Mouse (Mus musculus): Measurements from ENCODE around the gene Cdk8.

Gene Cdk8

DNA sequence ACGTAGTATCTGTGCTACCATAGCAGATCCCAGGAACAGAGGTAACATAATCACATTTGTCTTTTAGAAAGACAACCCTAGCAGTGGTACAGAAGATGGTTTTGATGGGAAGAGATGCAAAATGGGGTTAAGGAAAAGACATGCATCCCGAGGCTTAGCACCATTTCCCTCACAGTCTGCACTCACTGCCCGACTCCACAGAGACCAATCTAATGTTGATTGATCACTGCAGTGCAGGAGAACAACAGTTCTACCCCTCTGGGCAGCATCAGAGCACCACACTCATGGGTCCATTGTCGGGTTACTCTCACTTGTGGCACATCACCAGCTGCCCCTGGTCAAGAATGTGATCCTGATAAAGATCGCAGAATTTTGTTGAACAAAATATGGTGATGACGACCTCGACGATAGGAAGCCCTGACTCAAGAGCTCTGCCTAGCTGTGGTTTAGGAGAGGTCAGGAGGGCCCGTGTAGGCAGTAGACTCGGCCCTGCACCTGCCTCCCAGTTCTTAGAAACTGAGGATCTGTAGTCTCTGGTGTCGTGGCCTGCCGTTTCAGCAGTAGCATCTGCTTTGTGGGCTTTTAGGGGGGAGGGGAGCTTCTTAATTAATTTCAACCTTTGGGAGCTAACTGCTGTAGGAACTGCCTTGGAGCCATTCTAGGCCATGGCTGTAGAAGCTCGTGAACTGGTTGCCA, 51.0 kb downstream of the Cdk8 start:
- DNase-seq: no peak

DNA sequence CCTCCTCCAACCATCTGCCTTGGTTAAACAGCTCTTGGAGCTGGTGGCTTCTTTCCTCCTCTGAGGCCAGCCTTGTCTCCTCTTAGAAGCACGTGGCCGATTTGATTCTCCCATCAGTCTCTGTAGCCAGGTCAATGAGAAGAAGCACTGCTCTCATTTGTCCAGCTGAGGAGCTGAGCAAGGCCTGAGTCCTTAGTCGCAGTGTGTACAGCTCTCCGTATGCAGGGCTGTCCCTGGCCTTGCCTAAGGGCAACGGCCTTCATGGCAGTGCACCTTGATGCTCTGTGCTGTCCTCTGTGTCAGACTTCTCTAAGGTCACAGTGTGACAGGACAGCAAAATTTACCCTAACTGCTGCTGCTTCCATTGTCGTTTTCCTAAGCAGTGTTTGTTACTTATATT, 52.9 kb downstream of the Cdk8 start:
- DNase-seq: no peak

DNA sequence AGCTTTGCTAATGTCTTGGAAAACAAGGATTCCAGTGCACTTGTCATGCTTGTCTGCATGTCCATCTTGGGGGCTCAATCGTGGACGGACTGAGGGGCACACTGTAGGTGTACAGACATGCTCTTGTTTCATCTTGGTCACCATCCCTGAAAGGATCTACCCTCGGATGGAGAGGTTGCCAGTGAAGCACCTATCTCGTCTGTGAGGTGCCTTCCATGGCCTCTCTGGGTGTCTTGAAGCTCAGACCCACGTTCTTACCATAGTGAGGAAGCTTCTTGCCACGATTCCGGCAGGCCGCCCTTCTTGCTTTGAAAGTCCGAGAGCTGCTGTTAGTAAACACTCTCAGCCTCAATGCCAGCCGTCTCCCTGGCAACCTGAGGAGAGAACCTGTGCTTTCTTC, 56.4 kb downstream of the Cdk8 start:
- DNase-seq: no peak

DNA sequence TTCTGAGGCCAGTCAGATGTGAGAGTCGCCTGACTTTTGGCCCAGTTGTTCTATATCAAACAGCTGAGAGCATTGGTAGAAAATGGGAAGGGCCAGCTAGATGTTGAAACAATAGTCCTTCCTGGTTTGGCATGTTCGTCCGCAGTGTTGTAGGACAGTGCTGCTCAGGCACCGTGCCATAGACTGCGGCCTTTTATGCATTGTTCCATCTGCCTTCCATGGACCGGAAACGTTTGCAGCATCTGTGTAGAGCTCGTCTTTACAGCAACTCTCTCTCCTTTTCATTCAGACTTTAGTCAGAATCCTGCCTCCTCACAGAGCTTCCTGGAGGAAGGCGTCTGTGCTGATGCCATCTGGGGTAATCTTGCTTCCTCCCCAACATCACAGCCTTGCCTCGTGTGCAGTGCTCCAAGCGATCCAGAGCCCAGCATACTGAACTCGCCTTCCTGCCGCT, 57.0 kb downstream of the Cdk8 start:
- DNase-seq: no peak

DNA sequence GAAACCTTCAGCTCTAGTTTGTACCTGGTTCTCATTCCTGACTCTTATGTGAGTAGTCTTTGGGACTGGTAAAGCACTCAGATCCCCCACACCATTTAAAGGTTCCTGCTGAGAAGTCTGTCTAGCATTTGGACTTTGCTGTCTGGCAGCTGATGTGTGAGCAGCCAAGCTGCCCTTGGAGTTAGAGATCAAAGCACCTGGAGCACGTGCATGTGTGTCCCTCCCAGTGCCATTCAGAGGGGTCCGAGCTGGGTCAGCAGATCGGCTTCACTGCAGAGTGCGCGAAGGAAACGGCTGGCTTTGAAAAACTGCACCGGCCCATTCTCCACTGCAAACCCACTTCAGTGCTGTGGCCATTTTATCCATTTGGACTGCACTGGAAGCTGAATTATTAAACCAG, 58.9 kb downstream of the Cdk8 start:
- DNase-seq: peak in 1 of 2 experiments; percentile 51

DNA sequence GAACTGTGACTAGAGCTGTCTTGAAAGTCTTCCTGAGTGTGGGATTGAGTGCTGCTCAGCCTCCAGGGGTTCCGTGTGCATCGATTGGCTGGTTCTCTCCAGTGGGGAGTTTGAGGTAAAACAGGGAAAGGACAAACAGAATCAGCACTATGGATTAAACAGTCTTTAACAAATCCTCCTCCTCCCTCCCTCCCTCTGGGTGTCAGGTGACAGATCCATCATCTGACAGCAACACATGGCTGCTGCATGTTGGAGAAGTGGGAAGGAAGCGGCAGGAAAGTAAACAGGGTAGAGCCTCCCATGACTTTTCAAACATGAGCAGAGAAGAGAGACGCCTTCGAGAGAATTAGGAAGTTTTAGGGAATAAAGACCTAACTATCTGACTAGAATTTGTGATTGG, 59.4 kb downstream of the Cdk8 start:
- DNase-seq: no peak

DNA sequence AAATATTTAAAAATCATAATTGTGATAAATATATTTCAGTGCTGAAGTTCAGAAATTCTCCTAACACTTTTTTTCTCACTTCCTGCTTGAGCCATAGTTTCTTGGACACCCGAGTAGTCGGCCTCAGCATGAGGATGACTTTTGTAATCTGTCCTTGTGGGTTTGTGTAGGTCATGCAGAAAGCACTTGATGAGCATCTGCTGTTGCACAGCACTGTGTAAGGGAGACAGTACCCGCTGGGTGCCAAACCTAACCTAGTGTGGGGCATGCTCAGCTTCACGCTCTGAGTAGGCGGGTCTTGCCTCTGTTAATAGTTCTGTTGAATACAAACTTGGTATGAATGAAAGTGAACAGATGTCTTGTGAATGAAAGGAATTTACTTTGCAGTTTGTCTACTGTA, 60.5 kb downstream of the Cdk8 start:
- no peak for DNase-seq

DNA sequence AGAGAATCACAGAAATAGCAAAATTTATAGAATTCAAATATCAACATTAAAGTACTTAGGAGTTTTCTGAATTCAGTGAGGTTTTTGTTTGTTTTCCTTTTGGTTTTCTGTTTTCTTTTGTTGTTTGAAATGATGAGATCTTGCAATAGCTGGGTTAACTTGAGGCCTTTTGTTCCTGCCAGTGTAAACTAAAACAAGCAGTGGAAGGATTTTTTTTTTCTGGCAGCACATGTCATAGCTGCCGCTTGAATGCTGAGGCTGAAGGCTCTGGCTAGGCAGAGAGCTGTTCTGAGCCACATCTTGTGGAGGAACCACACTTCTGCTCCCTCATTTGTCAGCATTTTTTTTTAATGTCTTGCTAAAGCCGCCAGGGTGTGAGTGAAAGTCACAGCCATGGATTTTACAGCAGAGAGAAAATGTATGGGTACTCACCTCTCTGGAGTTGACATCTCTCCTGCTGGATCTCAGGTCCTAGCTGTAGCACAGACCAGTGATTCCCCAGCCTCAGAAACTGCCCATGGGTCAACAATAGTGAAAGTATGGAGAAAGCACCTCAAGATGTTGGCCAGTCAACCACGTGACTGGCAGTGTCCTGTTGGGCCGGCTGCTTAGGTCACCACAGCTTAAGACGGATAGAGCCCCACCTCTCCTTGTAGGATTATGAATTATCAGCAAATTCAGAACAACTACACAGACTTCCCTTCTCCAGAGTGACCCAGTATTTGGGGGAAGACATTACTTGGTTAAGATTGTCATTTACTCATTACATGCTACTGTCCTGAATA, 62.1 kb downstream of the Cdk8 start:
- DNase-seq: no peak

DNA sequence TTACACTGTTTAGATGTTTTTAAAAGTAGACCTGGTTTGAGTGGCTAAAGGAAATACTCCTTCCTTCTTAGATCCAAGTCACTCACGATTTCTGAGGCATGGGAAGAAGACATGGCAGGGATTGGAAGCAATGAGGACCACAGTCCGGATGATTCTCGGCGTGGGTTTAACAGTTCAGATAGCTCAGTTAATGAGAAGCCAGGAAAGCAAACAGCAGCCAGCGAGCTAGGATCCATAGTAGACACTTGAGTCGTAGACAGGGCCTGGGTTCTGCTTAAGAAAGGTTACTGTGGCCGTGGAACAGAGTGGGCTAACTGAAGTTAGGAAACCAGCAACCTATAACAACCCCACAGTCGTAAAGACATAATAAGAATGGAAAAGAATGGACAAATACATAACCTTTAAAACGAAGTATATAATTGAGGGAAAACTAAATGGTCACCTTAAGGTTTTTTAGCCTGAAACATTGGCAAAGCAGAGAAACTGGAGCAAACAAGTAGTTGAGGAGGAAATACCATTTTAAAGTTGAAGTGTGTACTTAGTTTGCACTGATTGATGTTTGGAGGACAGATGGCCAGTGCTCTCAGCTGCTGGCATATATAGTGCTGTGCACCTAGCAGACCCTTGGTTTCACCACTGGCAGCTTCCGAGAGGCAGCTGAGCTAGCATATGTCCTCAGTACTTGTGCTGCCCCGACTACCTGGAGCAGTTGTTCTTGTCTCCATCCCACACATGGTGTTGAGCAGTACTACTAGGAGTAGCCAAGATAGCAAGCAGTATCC, 63.1 kb downstream of the Cdk8 start:
- peak in 1 of 2 experiments; percentile 38 for DNase-seq

DNA sequence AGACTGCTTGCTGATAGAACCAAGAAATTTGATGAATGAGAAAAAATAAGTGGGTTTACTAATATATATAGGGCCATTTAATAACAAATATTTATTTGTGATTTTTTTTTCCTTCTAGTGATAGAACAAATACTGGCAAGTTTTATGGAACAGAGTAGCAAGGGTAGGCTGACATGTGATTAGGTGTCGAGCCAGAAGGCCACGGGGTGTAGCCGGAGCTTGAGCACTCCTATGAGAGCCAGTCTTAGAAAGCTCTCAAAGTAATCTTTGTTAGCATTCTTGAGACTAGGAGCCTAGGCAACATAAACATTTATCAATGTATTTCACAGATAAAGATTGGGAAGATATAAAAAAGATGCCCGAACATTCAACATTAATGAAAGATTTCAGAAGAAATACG, 63.8 kb downstream of the Cdk8 start:
- no peak for DNase-seq

DNA sequence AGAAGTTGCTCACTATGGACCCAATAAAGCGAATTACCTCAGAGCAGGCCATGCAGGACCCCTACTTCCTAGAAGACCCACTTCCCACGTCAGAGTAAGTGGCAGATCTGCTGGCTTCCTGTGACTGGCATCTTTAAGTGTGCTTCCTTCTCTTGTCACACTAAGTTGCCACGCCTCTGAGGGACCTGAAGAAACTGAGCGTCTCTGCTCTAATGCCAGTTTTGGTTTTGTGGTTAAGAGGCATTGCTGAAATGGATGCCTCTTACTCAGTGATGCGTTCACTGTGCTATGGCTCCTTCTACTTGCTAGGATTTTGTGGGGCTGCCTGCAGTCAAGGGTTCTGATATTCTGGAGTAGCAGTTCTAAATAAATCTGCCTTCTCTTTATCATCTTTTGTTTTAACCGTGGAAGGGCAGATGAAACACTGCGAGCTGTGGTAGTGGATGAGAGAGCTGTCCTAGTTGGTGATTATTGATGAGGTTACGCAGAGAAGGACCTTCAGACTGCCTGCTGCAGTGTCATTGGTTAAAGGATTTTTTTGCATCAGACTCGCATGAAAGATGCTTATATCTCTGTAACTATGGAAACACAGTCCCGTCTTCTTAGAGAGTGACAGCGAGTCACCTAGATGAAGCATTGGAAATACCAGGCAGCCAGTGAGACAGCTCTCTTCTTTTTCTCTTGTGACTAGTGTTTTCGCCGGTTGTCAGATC, 67.9 kb downstream of the Cdk8 start:
- DNase-seq: no peak

DNA sequence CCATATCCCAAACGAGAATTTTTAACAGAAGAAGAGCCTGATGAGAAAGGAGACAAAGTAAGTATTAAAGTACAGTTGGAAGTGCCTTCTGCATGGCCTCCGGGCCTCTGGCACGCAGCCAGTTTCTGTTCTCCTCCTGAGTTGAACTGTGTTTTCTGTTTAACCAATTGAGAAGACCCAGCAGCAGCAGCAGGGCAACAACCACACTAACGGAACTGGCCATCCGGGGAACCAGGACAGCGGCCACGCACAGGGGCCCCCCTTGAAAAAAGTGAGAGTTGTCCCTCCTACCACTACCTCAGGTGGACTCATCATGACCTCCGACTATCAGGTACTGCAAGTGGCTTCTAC, 68.5 kb downstream of the Cdk8 start:
- DNase-seq: peak; percentile 70 to 82

DNA sequence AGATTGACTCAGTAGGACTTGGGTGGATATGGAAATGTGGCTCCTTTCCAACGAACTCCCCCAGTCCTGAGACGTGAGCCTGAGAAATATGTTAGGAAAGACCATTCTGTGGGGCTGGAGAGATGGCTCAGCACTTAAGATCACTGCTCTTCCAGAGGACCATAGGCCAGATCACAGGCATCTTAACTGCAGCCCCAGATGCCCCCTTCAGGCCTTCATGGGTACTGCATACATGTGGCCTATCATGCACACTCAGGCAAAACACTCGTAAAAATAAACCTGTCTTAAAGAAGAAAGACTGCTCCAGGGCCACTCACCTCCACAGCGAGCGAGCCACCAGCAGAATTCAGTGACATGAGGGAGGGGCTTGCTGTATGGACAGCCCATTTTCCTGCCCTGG, 72.4 kb downstream of the Cdk8 start:
- peak; percentile 81 to 84 for DNase-seq

DNA sequence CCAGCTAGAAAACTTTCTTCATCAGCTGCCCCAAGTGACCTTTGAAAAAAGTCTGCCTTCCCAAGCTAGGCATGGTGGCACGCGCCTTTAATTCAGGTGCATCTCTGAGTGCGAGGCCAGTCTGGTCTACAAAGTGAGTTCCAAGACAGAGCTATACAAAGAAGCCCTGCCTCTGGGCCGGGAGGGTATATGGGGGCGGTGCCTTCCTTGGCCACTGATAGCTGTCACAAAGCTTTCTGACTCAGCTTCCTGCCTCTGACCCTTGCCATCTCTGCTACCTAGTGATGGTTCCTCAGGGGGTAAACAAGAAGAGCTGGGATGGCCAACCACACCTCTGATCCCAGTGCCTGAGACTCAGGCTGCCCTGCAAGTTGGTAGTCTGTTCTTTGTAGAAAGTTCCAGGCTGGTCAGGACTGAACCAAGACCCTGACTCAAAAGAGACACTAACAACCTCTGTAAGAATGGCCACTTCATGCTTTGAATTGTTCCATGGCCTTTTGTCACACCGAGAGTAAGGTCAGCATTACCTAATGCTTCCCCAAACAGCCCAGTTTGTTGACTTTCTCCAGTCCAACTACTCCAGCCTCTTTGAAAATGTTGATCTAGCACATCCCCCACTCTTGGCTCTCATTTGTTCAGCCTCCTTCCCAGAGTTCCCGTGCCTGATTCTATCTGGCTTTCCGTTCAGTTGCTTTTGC, 76.2 kb downstream of the Cdk8 start:
- no peak for DNase-seq

DNA sequence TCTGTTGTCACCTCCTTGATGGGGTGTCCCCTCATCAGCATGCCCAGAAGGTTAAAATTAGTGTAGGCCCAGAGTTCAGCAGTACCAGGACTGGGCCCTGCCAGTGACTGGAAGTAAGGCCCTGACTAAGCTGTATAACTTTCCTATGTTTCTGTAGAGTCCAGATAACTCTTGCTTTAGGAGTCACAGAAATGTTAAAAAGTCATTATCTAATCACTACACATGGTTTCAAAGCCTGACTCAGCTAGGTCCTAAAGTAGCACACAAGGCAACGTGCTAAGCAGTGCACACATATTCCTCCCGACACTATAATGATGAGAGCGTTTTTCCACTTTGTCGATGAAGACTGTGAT, 76.7 kb downstream of the Cdk8 start:
- no peak for DNase-seq

DNA sequence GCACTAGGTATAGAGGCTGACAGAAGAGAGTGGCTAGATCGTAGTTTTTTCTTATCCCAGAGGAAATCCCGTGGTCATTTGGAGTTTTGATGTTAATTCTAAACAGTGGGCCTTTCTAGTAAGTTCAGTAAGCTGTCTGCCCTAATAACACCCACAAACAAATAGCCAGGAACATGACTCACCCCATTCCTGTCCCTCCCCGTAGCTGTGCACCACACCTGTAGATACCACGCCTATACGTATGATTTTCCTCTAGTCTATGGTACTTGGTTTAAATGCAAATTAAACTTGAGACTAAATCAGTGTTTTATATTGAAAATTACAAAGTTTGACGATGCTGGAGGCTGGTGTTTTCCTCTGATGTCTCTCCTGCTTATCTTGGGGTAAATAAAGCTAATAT, 83.5 kb downstream of the Cdk8 start:
- DNase-seq: no peak

DNA sequence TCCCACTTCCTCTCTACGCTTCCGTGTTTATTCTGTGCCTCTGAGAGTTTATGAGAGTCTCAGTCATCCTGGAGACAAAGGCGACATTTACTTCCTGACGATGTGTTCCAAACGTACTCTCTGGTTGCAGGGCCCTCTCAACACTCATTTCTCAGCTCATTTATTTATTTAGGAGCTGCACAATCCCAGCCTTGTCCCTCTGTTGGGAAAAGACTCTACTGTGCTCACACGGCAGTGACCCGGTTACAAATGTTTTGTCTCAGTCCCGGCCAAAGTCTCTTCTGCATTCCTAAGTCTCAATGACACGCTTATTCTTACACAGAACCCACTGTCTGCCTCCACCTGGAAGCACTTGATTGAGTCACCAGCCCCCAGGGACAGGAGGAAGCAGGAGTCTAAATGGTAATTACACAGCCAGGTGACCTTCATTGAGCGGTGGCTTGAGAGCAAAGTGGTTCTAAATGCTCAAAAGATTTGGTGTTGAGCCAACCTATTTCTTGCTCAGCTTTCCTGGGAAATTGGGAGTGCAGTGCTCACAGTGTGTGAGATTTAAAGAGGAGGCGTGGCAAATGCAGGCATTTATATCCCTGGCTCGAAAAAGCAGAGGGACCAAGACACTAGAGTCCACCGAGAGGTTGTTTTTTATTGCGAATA, 84.4 kb downstream of the Cdk8 start:
- no peak for DNase-seq

DNA sequence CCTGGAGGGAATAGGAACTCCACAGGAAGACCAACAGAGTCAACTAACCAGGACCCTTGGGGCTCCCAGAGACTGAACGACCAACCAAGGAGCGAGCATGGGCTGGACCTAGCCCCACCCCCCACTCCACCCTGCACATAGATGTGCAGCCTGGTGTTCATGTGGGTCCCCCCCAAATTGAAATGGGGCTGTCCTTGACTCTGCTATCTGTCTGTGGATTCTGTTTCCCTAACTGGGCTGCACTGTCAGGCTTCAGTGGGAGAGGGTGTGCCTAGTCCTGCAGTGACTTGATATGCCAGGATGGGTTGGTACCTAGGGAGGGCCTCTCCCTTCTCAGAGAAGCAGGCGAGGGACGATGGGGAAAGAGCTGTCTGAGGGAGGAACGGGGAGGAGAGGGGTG, 85.3 kb downstream of the Cdk8 start:
- no peak for DNase-seq

DNA sequence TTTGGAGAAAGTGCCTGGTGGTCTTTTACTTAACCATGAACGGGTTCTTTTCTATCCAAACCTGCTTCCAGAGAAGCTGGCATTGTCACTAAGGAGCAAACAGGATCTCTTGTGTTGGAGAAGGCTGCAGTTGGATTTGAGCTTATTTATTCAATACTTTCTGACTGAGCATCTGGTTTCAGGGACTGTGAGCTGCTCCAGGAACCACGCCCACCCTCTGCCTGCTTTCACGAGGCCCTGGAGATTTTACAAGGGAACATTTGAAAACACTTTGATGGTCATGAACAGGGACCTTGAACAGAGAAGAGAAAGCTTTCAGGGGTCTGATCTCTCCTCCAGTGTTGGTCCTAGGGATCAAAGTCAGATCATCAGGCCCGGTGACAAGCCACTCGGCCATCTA, 87.0 kb downstream of the Cdk8 start:
- no peak for DNase-seq

DNA sequence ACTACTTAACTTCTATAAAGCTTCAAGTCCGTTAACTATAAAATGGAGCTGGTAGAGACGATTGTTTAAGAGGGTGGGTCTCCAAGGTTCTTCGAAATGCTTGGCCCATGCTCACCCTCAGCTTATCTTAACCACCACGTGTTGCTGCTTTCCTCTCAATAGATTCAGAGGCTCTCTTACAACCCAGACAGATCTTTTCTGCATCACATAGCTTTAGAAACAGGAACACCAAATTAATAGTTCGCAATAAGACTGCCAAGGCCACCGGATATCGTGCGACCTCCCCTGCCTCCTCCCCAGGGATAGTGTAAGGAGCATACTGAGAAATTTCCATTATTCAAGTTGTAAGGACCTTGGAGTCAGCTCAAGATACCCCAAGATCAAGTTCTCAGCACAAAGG, 87.4 kb downstream of the Cdk8 start:
- DNase-seq: peak in 1 of 2 experiments; percentile 41

DNA sequence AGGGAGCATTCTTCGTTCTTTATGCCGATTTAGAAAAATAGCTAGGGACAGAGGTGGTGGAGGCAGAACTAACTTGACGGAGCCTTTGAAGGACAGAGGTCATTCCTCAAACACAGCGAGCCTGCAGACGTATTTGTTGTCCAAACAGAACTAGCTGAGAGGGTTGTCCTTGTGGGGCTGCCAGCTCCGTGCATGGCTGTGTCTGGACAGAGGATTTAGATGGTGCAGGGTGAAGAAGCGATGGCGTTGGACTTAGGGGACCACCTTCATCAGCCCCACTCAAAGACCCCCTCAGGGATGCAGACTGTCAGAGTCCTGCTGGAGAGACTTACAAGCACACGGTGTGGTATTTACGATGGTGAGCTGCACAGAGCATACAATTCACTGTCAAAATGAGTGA, 97.9 kb downstream of the Cdk8 start:
- DNase-seq: no peak

DNA sequence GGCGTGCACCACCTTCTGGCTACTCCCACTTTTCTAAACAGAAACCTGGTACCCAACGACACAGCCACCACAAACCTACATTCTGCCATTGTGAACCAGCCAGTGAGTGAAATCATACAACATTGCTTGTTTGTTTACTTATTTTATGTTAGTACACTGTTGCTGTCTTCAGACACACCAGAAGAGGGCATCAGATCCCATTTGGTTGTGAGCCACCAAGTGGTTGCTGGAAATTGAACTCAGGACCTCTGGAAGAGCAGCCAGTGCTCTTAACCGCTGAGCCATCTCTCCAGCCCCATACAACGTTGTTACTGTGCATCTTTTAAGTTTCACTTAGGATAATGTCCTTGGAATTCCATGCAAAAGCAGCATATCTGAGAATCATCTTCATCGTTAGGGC, 98.5 kb downstream of the Cdk8 start:
- no peak for DNase-seq

Measured in kidney, postnatal 4 days (tissue).